ENCODE assay signal across 8 mouse cellular contexts in genomic region chr2:30064298-30064697, GRCm38 (mm10). TPM values are rescaled to one million over a fixed set of nuclear protein-coding genes. Genes with fewer than 3 reads are reported as not detected.
DNase-seq lines count a peak whose midpoint lies in the region; ATAC-seq and TF ChIP-seq lines count a peak whose summit lies in the region.
"Had no signal": no experiment of that assay in that cellular context is flagged by ENCODE, and none has a peak within 500 bp of the region (broad histone marks: within the 10 kb centered on the region; RNA-seq: fewer than 3 reads in every experiment).

No protein-coding gene starts in this region.

- 33% methylated on average over 3 of the region's 3 CpGs for WGBS in kidney, embryonic 15.5 days
- 30% methylated on average over 3 of the region's 3 CpGs for WGBS in embryonic facial prominence, embryonic 15.5 days
- whole genome bisulfite sequencing in liver, embryonic 14.5 days (ENCODE audit: insufficient replicate concordance), result 5% methylated on average over 3 of the region's 3 CpGs

- peak overlapping the region; percentile 97; the same call in 1 of the 2 replicates for H3K27ac ChIP-seq in kidney, embryonic 15.5 days
- H3K27ac ChIP-seq in ES-E14 (ENCODE audit: insufficient read depth, low read depth, low read length, poor library complexity, severe bottlenecking), result no peak overlapping the region; the same call in 1 of the 2 replicates
- H3K27ac ChIP-seq in embryonic facial prominence, embryonic 15.5 days (replicated peaks), result 0 out of 2 replicates have a peak overlapping the region, but pooled peaks have one; percentile 90
- peak overlapping the region; percentile 6 for H3K27ac ChIP-seq in liver, embryonic 14.5 days

- no peaks in the 10 kb centered on the region for H3K27me3 ChIP-seq in kidney, embryonic 15.5 days
- H3K27me3 ChIP-seq in embryonic facial prominence, embryonic 15.5 days, result no peaks in the 10 kb centered on the region
- H3K27me3 ChIP-seq in liver, embryonic 14.5 days (ENCODE audit: control insufficient read depth, insufficient read depth, low read length), result no peaks in the 10 kb centered on the region

- no peak for DNase-seq in kidney, postnatal 14 days
- DNase-seq in ES-E14 (ENCODE audit: low read depth, low spot score), result no peak
- no peak for DNase-seq in liver, embryonic 14.5 days (ENCODE audit: low read depth in 3 of 3, low spot score in 3 of 3)
- DNase-seq in right cerebral cortex, postnatal 36 days (ENCODE audit: low spot score in 2 of 2), result no peak
- no peak for DNase-seq in cerebellum, adult 11 months
- DNase-seq: cerebellum, adult 2 months had no signal

- peaks cover 12% of the 10 kb centered on the region for H3K36me3 ChIP-seq in kidney, embryonic 15.5 days
- peaks cover 45% of the 10 kb centered on the region for H3K36me3 ChIP-seq in ES-E14 (ENCODE audit: control insufficient read depth, insufficient read depth, low read length, poor library complexity, severe bottlenecking)
- peaks cover 15% of the 10 kb centered on the region for H3K36me3 ChIP-seq in embryonic facial prominence, embryonic 15.5 days
- H3K36me3 ChIP-seq in liver, embryonic 14.5 days (replicated peaks; ENCODE audit: control insufficient read depth, insufficient read depth, low read depth), result peaks cover 13% of the 10 kb centered on the region

- peak overlapping the region; percentile 86 for H3K4me2 ChIP-seq in kidney, embryonic 15.5 days
- peak overlapping the region; percentile 86 for H3K4me2 ChIP-seq in embryonic facial prominence, embryonic 15.5 days (replicated peaks)
- H3K4me2 ChIP-seq in liver, embryonic 14.5 days (ENCODE audit: low read depth), result peak overlapping the region; percentile 98

- H3K9me3 ChIP-seq in kidney, embryonic 15.5 days (replicated peaks), result no peaks in the 10 kb centered on the region
- H3K9me3 ChIP-seq in ES-E14 (ENCODE audit: control insufficient read depth, insufficient read depth, low read depth, low read length), result no peaks in the 10 kb centered on the region
- no peaks in the 10 kb centered on the region for H3K9me3 ChIP-seq in embryonic facial prominence, embryonic 15.5 days (replicated peaks)
- H3K9me3 ChIP-seq in liver, embryonic 14.5 days (ENCODE audit: control insufficient read depth, low read length), result no peaks in the 10 kb centered on the region

- no peak for ATAC-seq in kidney, embryonic 15.5 days (replicated peaks; ENCODE audit: low FRiP score)
- ATAC-seq in embryonic facial prominence, embryonic 15.5 days (ENCODE audit: insufficient number of reproducible peaks, low FRiP score, low TSS enrichment, low read depth), result no peak
- no peak for ATAC-seq in liver, embryonic 14.5 days (ENCODE audit: insufficient read depth)

- in situ Hi-C loops in ES-E14 (cut with MboI; ENCODE audit: low sequenced_read_pairs in 2 of 2, unreplicated experiment in 2 of 2), result no loop called here

- TF ChIP-seq CTCF in liver, embryonic 14.5 days (IDR thresholded peaks at IDR 0.05; ENCODE audit: low read depth), result no peak

- peak overlapping the region; percentile 75; the same call in 1 of the 2 replicates for H3K9ac ChIP-seq in kidney, embryonic 15.5 days
- peak overlapping the region; percentile 93; the same call in 1 of the 2 replicates for H3K9ac ChIP-seq in ES-E14 (ENCODE audit: insufficient read depth, low read depth, low read length, poor library complexity, severe bottlenecking)
- H3K9ac ChIP-seq in embryonic facial prominence, embryonic 15.5 days, result no peak overlapping the region
- H3K9ac ChIP-seq in liver, embryonic 14.5 days (replicated peaks), result peak overlapping the region; percentile 7

- TF ChIP-seq EP300 in liver, embryonic 14.5 days (IDR thresholded peaks at IDR 0.05; ENCODE audit: low read depth), result no peak

- H3K4me3 ChIP-seq in kidney, embryonic 15.5 days (replicated peaks), result peak overlapping the region; percentile 66
- peak overlapping the region; percentile 91 to 99 for H3K4me3 ChIP-seq in ES-E14 (ENCODE audit: insufficient read depth in 1 of 2, low read depth in 1 of 2, low read length in 2 of 2, poor library complexity in 1 of 2, severe bottlenecking in 1 of 2)
- no peak overlapping the region for H3K4me3 ChIP-seq in embryonic facial prominence, embryonic 15.5 days (replicated peaks)
- H3K4me3 ChIP-seq in liver, embryonic 14.5 days (ENCODE audit: insufficient read depth in 1 of 2, low read depth in 2 of 2, low read length in 2 of 2), result peak overlapping the region in 1 of 2 experiments; percentile 79; a peak in 2 of 4 replicates

- H3K4me1 ChIP-seq in kidney, embryonic 15.5 days, result peaks cover 53% of the 10 kb centered on the region
- peaks cover 2 to 3% of the 10 kb centered on the region in 2 experiments; a peak in 3 of 4 replicates for H3K4me1 ChIP-seq in ES-E14 (ENCODE audit: control insufficient read depth in 2 of 2, insufficient read depth in 2 of 2, low read length in 2 of 2, poor library complexity in 1 of 2)
- H3K4me1 ChIP-seq in embryonic facial prominence, embryonic 15.5 days, result peaks cover 43% of the 10 kb centered on the region
- H3K4me1 ChIP-seq in liver, embryonic 14.5 days (replicated peaks; ENCODE audit: control insufficient read depth in 2 of 2, insufficient read depth in 2 of 2, low read length in 1 of 2), result peaks cover 24 to 27% of the 10 kb centered on the region in 2 experiments

TF ChIP-seq in ES-E14, 5 proteins besides CTCF, POLR2A, EP300 and RAD21:
- TF ChIP-seq ZC3H11A (IDR thresholded peaks at IDR 0.05; ENCODE audit: borderline replicate concordance, low read depth, low read length) (no peak), CHD2 (IDR thresholded peaks at IDR 0.05; ENCODE audit: low read depth, low read length) (no peak), HCFC1 (IDR thresholded peaks at IDR 0.05; ENCODE audit: borderline replicate concordance, insufficient read depth, low read length) (no peak), MAFK (IDR thresholded peaks at IDR 0.05; ENCODE audit: insufficient read depth, low read depth, low read length) (no peak), ZNF384 (IDR thresholded peaks at IDR 0.05; ENCODE audit: low read depth, low read length) (no peak)

RNA-seq across cellular contexts. Expression of gene Set, which starts 7.1 kb away (rescaled TPM):
- polyA plus RNA-seq in kidney, embryonic 15.5 days (2015; fragmentation: Nextera tagmentation; extraction: Ambion mirVana), result 486 and 529 TPM in 2 replicates
- total RNA-seq in ES-E14 (2012; rRNA removed), result 695 and 901 TPM in 2 replicates
- polyA plus RNA-seq in embryonic facial prominence, embryonic 15.5 days (2015; fragmentation: Nextera tagmentation; extraction: Ambion mirVana), result 351 and 370 TPM in 2 replicates
- polyA plus RNA-seq in liver, embryonic 14.5 days (2012; rRNA removed), result 56.1 and 159 TPM in 2 replicates
- 179 and 189 TPM in 2 replicates for polyA plus RNA-seq in liver, embryonic 14.5 days (2014; fragmentation: Nextera tagmentation; extraction: Ambion mirVana)

RNA-seq across cellular contexts. Expression of gene Pkn3, which starts 13.2 kb away (rescaled TPM):
- 11.5 and 13.2 TPM in 2 replicates for polyA plus RNA-seq in kidney, embryonic 15.5 days (2015; fragmentation: Nextera tagmentation; extraction: Ambion mirVana)
- total RNA-seq in ES-E14 (2012; rRNA removed), result 19.1 and 24.3 TPM in 2 replicates
- polyA plus RNA-seq in embryonic facial prominence, embryonic 15.5 days (2015; fragmentation: Nextera tagmentation; extraction: Ambion mirVana), result 8.2 and 9.5 TPM in 2 replicates
- 3.0 and 3.5 TPM in 2 replicates for polyA plus RNA-seq in liver, embryonic 14.5 days (2012; rRNA removed)
- polyA plus RNA-seq in liver, embryonic 14.5 days (2014; fragmentation: Nextera tagmentation; extraction: Ambion mirVana), result 1.8 and 2.0 TPM in 2 replicates

RNA-seq across cellular contexts. Expression of gene Wdr34, which starts 15.6 kb away (rescaled TPM):
- 34.8 and 40.7 TPM in 2 replicates for polyA plus RNA-seq in kidney, embryonic 15.5 days (2015; fragmentation: Nextera tagmentation; extraction: Ambion mirVana)
- 22.6 and 35.2 TPM in 2 replicates for total RNA-seq in ES-E14 (2012; rRNA removed)
- polyA plus RNA-seq in embryonic facial prominence, embryonic 15.5 days (2015; fragmentation: Nextera tagmentation; extraction: Ambion mirVana), result 45.5 and 46.9 TPM in 2 replicates
- polyA plus RNA-seq in liver, embryonic 14.5 days (2012; rRNA removed), result 5.6 and 5.8 TPM in 2 replicates
- polyA plus RNA-seq in liver, embryonic 14.5 days (2014; fragmentation: Nextera tagmentation; extraction: Ambion mirVana), result 6.0 and 6.8 TPM in 2 replicates

RNA-seq across cellular contexts. Expression of gene Zdhhc12, which starts 29.1 kb away (rescaled TPM):
- 35.2 and 37.7 TPM in 2 replicates for polyA plus RNA-seq in kidney, embryonic 15.5 days (2015; fragmentation: Nextera tagmentation; extraction: Ambion mirVana)
- 133 and 202 TPM in 2 replicates for total RNA-seq in ES-E14 (2012; rRNA removed)
- polyA plus RNA-seq in embryonic facial prominence, embryonic 15.5 days (2015; fragmentation: Nextera tagmentation; extraction: Ambion mirVana), result 25.2 and 30.0 TPM in 2 replicates
- 23.4 and 25.5 TPM in 2 replicates for polyA plus RNA-seq in liver, embryonic 14.5 days (2012; rRNA removed)
- polyA plus RNA-seq in liver, embryonic 14.5 days (2014; fragmentation: Nextera tagmentation; extraction: Ambion mirVana), result 17.4 and 21.5 TPM in 2 replicates
